Mouse (Mus musculus) left cerebral cortex, postnatal 36 days (tissue): ENCODE results near the gene Cpeb2. TPM values are rescaled to one million over a fixed set of nuclear protein-coding genes. Genes with fewer than 3 reads are reported as not detected.

Experiments
- DNase-seq, 2 experiments: peaks; one replicate each; pipeline ENCODE4 v3.0.0; 2021 to 2022; ENCODE audit warnings: low spot score in 2 of 2, mixed read lengths in 1 of 2
- intact Hi-C: fragments of 180-260 bp; cut with DNase I; formaldehyde crosslinking; loops from one replicate; pipeline ENCODE4 v1.15.1; 2025
- total RNA-seq, 2 experiments: library from RNA; stranded (reverse); gene quantifications; 2 replicates each; pipeline ENCODE4 v1.2.3; 2021

Gene Cpeb2
- total RNA-seq, 2 experiments from 2014 or later = 55.2 to 58.8 TPM

GRCm38 (mm10) chr5:43235997-43236396, 3.0 kb downstream of the Cpeb2 start:
- intact Hi-C loops = loop anchor here (10.0 kb wide), 3 partner anchors 821 to 1351 kb away; no protein-coding TSS in a partner anchor
- no peak for DNase-seq

DNA sequence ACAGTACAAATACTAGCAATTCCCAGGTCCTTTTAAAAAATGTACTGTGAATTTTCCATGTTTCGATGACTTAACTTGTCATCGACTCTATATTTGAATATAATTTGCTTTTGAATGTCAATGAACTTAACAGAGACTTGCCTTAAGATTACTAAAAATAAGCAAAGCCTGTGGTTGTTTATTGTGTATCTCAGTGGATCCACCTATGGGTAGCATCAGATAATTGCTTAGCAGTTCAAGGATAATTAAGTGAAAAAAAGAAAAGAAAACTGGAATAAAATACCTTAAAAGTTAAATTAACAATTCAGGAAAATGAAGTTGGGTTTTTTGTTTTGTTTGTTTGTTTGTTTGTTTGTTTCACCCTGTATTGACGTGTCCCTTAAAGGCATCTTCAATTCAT, 3.5 kb downstream of the Cpeb2 start:
- intact Hi-C loops = loop anchor here (10.0 kb wide), 3 partner anchors 822 to 1352 kb away; no protein-coding TSS in a partner anchor
- DNase-seq = no peak

DNA sequence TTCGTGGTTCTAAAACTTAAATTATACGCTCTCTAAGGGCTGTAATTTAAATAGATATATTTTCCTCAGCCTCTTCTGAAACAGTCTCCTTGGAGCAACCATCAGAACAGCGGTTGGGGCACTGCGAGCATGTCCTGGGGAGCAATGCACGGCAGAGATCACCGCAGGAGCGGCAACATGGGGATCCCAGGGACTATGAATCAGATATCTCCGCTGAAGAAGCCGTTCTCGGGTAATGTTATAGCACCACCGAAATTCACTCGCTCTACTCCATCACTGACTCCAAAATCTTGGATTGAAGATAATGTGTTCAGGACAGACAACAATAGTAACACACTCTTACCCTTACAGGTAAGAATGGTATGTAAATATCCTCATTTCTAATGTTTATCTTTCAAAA, 4.3 kb downstream of the Cpeb2 start:
- intact Hi-C loops = loop anchor here (10.0 kb wide), 3 partner anchors 822 to 1352 kb away; no protein-coding TSS in a partner anchor
- no peak for DNase-seq

DNA sequence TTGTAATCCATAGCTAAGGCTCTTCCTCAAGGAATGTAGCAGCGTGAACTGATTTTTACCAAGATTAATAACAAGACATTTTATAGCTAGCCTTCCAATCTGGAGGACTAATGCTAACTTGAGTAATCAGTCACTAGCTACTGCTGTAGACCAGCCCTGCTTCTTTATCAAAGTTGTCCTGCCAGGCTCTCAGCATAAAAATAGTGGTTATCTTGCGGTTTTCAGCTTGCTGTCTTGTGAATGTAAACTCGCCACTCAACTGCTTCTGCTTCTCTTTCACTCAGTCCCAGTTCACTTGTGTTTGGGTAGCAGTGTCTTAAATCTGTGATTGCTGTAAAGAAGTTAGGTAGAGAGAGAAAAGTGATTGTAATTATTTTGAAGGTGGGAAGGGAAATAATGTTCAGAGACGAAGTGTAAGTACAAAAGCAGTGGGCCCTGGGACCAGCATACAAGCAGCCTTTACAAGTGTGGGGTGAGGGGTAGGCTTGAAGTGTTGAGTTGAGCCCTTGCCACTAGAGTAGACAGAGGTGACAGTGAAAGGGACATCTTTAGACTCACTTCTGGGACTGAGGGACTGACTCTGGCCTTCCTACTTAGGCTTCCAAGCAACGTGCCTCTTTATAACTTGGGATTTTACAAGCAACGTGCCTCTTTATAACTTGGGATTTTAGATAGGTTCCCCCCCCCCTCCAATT, 6.3 kb downstream of the Cpeb2 start:
- no peak for DNase-seq
- intact Hi-C loops = loop anchor here (10.0 kb wide), 3 partner anchors 824 to 1354 kb away; no protein-coding TSS in a partner anchor

- intact Hi-C loops = no loop called here
- DNase-seq = no peak
Measured at GRCm38 (mm10) chr5:43240729-43241128, 7.8 kb downstream of the Cpeb2 start.

- intact Hi-C loops = loop anchor here (5.0 kb wide), 1 partner anchor 111 kb away; no protein-coding TSS in a partner anchor
Measured at GRCm38 (mm10) chr5:43246236-43246635, 13.3 kb downstream of the Cpeb2 start.

GRCm38 (mm10) chr5:43246954-43247353, 14.0 kb downstream of the Cpeb2 start:
- intact Hi-C loops = loop anchor here (5.0 kb wide), 1 partner anchor 110 kb away; no protein-coding TSS in a partner anchor
- no peak for DNase-seq

More at GRCm38 (mm10) chr5:43246236-43246635, 13.3 kb downstream of the Cpeb2 start:
- no peak for DNase-seq

DNA sequence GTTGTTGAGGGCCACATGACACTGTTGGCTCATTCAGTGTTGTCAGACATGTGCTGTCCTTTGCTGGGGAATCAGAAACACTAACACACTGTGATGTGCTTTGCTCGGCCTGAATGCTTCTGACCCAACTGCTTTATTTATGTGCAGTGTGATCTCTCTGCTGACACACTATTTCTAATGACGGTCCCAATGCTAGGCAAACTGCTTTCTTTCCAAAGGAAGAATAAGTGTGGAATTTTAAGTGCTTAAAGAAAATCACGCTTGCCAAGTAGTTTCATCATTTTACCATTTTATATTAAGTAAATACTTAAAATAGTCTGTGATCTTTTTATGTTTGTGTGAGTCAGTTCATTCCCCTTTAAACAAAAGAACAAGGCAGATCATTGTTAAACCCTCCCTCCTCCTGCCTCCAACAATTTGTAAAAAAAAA, 15.0 kb downstream of the Cpeb2 start:
- intact Hi-C loops = loop anchor here (5.0 kb wide), 1 partner anchor 109 kb away; no protein-coding TSS in a partner anchor
- no peak for DNase-seq

DNA sequence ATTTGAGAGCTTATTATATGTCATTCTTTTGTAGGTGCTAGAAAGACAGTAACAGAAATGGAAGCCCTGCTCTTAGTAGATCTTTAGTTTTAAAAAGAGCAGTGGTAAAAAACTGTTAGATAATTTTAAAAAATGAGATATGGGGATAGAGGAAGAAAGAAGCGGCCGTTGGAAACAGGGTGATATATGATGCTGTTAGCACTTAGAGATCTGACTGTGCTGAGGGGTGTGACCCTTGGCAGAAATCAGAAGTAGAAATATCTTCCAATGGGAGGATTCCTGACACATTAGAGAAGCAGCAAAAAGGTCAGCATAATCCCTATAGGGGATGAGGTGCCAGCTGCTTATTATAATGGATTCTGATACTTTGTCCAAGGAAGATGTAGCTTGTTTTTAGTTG, 24.5 kb downstream of the Cpeb2 start:
- DNase-seq = no peak
- intact Hi-C loops = no loop called here

GRCm38 (mm10) chr5:43258472-43259142, 25.6 kb downstream of the Cpeb2 start:
- DNase-seq = no peak
- intact Hi-C loops = no loop called here

DNA sequence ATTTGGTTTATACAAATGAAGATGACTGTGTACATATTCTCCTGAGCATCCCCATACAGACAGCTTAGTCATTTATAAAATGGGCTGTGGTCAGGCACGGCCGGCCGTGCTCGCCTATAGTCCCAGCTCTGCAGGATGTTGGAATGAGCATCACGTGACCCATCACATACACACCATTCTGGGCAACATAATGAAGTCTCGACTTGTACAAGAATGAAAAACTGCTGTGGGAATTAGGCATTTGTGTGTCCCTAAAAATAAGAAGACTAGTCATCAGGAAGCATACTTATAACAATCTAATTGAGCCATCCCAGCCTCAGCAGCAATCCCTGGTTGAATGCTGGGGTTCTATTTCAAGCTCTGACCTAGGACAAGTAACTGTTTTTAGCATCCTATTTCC, 28.8 kb downstream of the Cpeb2 start:
- no peak for DNase-seq
- intact Hi-C loops = no loop called here

- no peak for DNase-seq
- intact Hi-C loops = no loop called here
Measured at GRCm38 (mm10) chr5:43263951-43264350, 31.0 kb downstream of the Cpeb2 start.

GRCm38 (mm10) chr5:43264696-43265095, 31.7 kb downstream of the Cpeb2 start:
- intact Hi-C loops = no loop called here
- no peak for DNase-seq

- intact Hi-C loops = no loop called here
- DNase-seq = no peak
Measured at GRCm38 (mm10) chr5:43277982-43278381, 45.0 kb downstream of the Cpeb2 start.

DNA sequence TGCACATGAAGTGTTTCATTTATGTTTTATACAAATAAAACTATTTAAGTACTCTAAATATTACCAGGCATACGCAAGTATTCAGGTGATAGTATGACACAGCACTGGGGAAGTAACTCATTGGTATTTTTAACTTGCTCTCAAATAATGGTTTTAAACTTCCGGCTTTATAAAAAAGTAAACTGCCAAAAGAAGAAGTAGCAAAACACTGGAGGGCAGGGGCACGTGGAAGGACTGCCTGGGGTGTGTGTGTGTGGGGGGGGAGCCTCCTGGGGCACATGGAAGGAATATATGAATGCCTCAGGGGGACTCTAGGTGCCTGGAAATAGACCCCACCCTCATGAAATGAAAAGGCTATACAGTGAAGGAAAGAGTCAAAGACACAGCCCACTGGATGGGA, 46.8 kb downstream of the Cpeb2 start:
- intact Hi-C loops = loop anchor here (5.0 kb wide), 1 partner anchor 78 kb away; no protein-coding TSS in a partner anchor
- DNase-seq = no peak

GRCm38 (mm10) chr5:43285756-43286155, 52.8 kb downstream of the Cpeb2 start:
- DNase-seq = peak; percentile 22 to 39
- intact Hi-C loops = loop anchor here (5.0 kb wide), 1 partner anchor 107 kb away; no protein-coding TSS in a partner anchor

- intact Hi-C loops = loop anchor here (5.0 kb wide), 1 partner anchor 102 kb away; no protein-coding TSS in a partner anchor
- no peak for DNase-seq
Measured at GRCm38 (mm10) chr5:43289752-43290446, 56.9 kb downstream of the Cpeb2 start.

DNA sequence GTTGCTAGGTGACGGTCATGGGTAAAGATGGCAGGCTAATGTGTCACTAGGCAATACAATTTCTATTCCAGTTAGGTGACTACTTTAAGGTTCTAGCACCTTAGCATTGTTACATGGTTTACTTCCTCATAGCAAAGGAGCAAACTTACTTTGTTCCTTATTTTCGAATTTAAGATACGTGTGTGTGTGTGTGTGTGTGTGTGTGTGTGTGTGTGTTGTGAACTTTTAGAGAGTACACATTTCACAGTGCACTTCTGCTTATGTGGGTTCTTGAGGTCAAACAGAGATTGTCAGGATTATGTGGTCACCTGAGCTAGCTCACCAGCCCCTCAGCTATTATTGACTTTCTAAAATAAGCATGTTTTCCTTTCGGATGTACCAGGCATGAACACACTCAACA, 60.2 kb downstream of the Cpeb2 start:
- no peak for DNase-seq
- intact Hi-C loops = no loop called here

- intact Hi-C loops = no loop called here
Measured at GRCm38 (mm10) chr5:43297459-43297858, 64.5 kb downstream of the Cpeb2 start.

GRCm38 (mm10) chr5:43298975-43299374, 66.0 kb downstream of the Cpeb2 start:
- no peak for DNase-seq
- intact Hi-C loops = no loop called here

More at GRCm38 (mm10) chr5:43297459-43297858, 64.5 kb downstream of the Cpeb2 start:
- DNase-seq = no peak
